Mouse (Mus musculus): ENCODE measurements around the gene Inafm1.

GRCm38 (mm10) chr7:16317094-16317493, 43.7 kb upstream of the Inafm1 start:
- no peak for TF ChIP-seq POLR2A (IDR thresholded peaks at IDR 0.05; ENCODE audit: control insufficient read depth, extremely low read depth, insufficient read depth, low read length, poor library complexity)
- TF ChIP-seq CTCF (IDR thresholded peaks at IDR 0.05; ENCODE audit: borderline replicate concordance, control insufficient read depth, extremely low read depth, insufficient read depth, low read length, poor library complexity), result no peak

Measured in thymus, adult 2 months (tissue).